Comparison of ENCODE assay signal across 8 mouse cellular contexts in the genomic region with DNA sequence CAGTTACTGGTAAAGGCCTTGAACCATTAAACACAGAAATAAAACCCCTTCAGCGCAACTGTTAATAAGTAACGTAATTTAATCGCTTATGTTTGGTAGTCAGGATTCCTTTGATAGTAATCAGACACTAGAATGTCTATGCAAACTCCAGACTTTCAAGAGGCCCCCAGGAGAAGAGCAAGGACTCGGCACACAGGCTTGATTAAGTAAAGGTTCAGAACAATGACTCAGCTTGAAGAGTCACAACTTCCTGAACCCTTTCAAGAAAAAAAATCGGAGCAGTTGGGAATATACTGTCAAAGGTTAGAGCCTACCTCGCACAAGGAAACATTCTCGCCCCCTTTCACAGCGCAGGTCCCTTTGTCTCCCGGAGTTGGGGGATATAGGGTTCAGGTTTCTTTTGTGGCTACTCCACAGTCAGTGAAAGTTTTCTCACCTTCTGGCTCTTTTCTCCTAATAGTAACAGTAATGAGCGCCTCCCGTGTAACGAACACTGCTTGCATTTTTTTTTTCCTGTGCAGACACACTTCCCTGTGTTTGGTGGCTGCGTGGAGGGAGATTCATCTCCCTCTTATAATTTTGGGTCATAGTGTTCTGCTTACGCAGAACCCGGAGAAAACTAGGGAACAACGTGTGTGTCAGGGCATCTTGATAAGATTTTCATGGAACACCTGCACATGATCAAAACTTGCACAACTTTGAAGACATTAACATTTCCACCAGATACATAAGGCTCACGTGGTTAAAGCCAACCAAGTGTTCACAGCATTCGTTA. TPM values are rescaled to one million over a fixed set of nuclear protein-coding genes. Genes with fewer than 3 reads are reported as not detected.
A peak's percentile ranks its signal among the peaks of the same experiment; 100 is the strongest.
DNase-seq lines count a peak whose midpoint lies in the region; ATAC-seq and TF ChIP-seq lines count a peak whose summit lies in the region.

No protein-coding gene starts in this region.

- H3K27ac ChIP-seq in cerebellum, adult 2 months (ENCODE audit: insufficient read depth, low read length) = no peak overlapping the region
- H3K27ac ChIP-seq in embryonic facial prominence, embryonic 12.5 days = no peak overlapping the region
- H3K27ac ChIP-seq in intestine, embryonic 16.5 days (ENCODE audit: low read length) = peak overlapping the region; percentile 43; the same call in 1 of the 2 replicates
- H3K27ac ChIP-seq in neural tube, embryonic 14.5 days (ENCODE audit: low read depth, low read length) = no peak overlapping the region

- H3K4me2 ChIP-seq in embryonic facial prominence, embryonic 12.5 days (replicated peaks) = peak overlapping the region; percentile 93
- peak overlapping the region; percentile 88 for H3K4me2 ChIP-seq in intestine, embryonic 16.5 days (ENCODE audit: low read depth, low read length)
- H3K4me2 ChIP-seq in neural tube, embryonic 14.5 days (ENCODE audit: low read depth, low read length) = peak overlapping the region; percentile 97

- no peak for TF ChIP-seq POLR2A in cerebellum, adult 2 months (IDR thresholded peaks at IDR 0.05; ENCODE audit: borderline replicate concordance, insufficient read depth, low read length)

- H3K9ac ChIP-seq in embryonic facial prominence, embryonic 12.5 days = peak overlapping the region; percentile 86; the same call in 1 of the 2 replicates
- H3K9ac ChIP-seq in intestine, embryonic 16.5 days (ENCODE audit: low read depth, low read length) = peak overlapping the region; percentile 87
- H3K9ac ChIP-seq in neural tube, embryonic 14.5 days (replicated peaks; ENCODE audit: low read depth, low read length) = no peak overlapping the region

- 53% methylated on average over 18 of the region's 18 CpGs for WGBS in cerebellum, adult 2 months
- 20% methylated on average over 18 of the region's 18 CpGs for WGBS in embryonic facial prominence, embryonic 12.5 days
- 17% methylated on average over 18 of the region's 18 CpGs for WGBS in intestine, embryonic 16.5 days
- WGBS in neural tube, embryonic 14.5 days = 36% methylated on average over 18 of the region's 18 CpGs

- intact Hi-C loops in left cerebral cortex, postnatal 36 days (cut with DNase I) = loop anchor here (5.0 kb wide), 1 partner anchor 56 kb away; a partner anchor contains a TSS

- no peaks in the 10 kb centered on the region for H3K27me3 ChIP-seq in cerebellum, adult 2 months (ENCODE audit: control insufficient read depth, insufficient read depth, low read length)
- H3K27me3 ChIP-seq in embryonic facial prominence, embryonic 12.5 days = no peaks in the 10 kb centered on the region
- no peaks in the 10 kb centered on the region for H3K27me3 ChIP-seq in intestine, embryonic 16.5 days (replicated peaks; ENCODE audit: control insufficient read depth, insufficient read depth, low read length)
- H3K27me3 ChIP-seq in neural tube, embryonic 14.5 days (ENCODE audit: control insufficient read depth, insufficient read depth, low read length) = no peaks in the 10 kb centered on the region

- no peak for ATAC-seq in cerebellum, adult (ENCODE audit: insufficient number of reproducible peaks, low FRiP score, low TSS enrichment)
- no peak for ATAC-seq in embryonic facial prominence, embryonic 12.5 days (ENCODE audit: insufficient number of reproducible peaks, insufficient read depth, low FRiP score, low TSS enrichment)
- ATAC-seq in intestine, embryonic 16.5 days = peak; percentile 34
- ATAC-seq in neural tube, embryonic 14.5 days (ENCODE audit: low read depth) = 0 out of 2 replicates have a peak, but pooled peaks have one; percentile 1

- H3K9me3 ChIP-seq in embryonic facial prominence, embryonic 12.5 days = no peaks in the 10 kb centered on the region
- H3K9me3 ChIP-seq in intestine, embryonic 16.5 days (ENCODE audit: control insufficient read depth, low read length) = no peaks in the 10 kb centered on the region
- no peaks in the 10 kb centered on the region for H3K9me3 ChIP-seq in neural tube, embryonic 14.5 days (ENCODE audit: control insufficient read depth, low read length)

- no peak for TF ChIP-seq CTCF in cerebellum, adult 2 months (IDR thresholded peaks at IDR 0.05; ENCODE audit: borderline replicate concordance, insufficient read depth, low read depth, low read length)

- peak overlapping the region; percentile 57 for H3K4me3 ChIP-seq in cerebellum, adult 2 months (replicated peaks; ENCODE audit: insufficient read depth, low read depth, low read length)
- H3K4me3 ChIP-seq in embryonic facial prominence, embryonic 12.5 days = peak overlapping the region; percentile 73
- peak overlapping the region; percentile 86 for H3K4me3 ChIP-seq in intestine, embryonic 16.5 days (ENCODE audit: low read length)
- peak overlapping the region; percentile 63; the same call in 1 of the 2 replicates for H3K4me3 ChIP-seq in neural tube, embryonic 14.5 days (ENCODE audit: low read depth, low read length)

- peaks cover 4% of the 10 kb centered on the region; the same call in 1 of the 2 replicates for H3K36me3 ChIP-seq in embryonic facial prominence, embryonic 12.5 days
- no peaks in the 10 kb centered on the region for H3K36me3 ChIP-seq in intestine, embryonic 16.5 days (ENCODE audit: control insufficient read depth, insufficient read depth, low read length)
- no peaks in the 10 kb centered on the region for H3K36me3 ChIP-seq in neural tube, embryonic 14.5 days (ENCODE audit: control insufficient read depth, insufficient read depth, low read length)

- H3K4me1 ChIP-seq in cerebellum, adult 2 months (ENCODE audit: control insufficient read depth, insufficient read depth, low read length) = no peaks in the 10 kb centered on the region; the same call in 1 of the 2 replicates
- H3K4me1 ChIP-seq in embryonic facial prominence, embryonic 12.5 days = peaks cover 17% of the 10 kb centered on the region; the same call in 1 of the 2 replicates
- peaks cover 9% of the 10 kb centered on the region; the same call in 1 of the 2 replicates for H3K4me1 ChIP-seq in intestine, embryonic 16.5 days (ENCODE audit: control insufficient read depth, insufficient read depth, low read length)
- no peaks in the 10 kb centered on the region for H3K4me1 ChIP-seq in neural tube, embryonic 14.5 days (ENCODE audit: control insufficient read depth, insufficient read depth, low read length)

- DNase-seq in cerebellum, adult 2 months = no peak
- DNase-seq in 3T3-L1 (ENCODE audit: low read depth, low spot score) = peak; percentile 67
- DNase-seq in left cerebral cortex, postnatal 36 days (ENCODE audit: low spot score in 2 of 2) = no peak
- no peak for DNase-seq in frontal cortex, adult 2 months (ENCODE audit: extremely low spot score in 1 of 2, low spot score in 1 of 2)

RNA-seq across cellular contexts. Expression of a gene that starts 1.1 kb away (rescaled TPM):
- 18.6 and 18.7 TPM in 2 replicates for polyA plus RNA-seq in cerebellum, adult 2 months (2012; rRNA removed)
- polyA plus RNA-seq in embryonic facial prominence, embryonic 12.5 days (2016; fragmentation: Nextera tagmentation; extraction: Ambion mirVana) = 40.9 and 45.6 TPM in 2 replicates
- polyA plus RNA-seq in intestine, embryonic 16.5 days (2015; fragmentation: Nextera tagmentation; extraction: Ambion mirVana) = 44.6 and 56.6 TPM in 2 replicates
- polyA plus RNA-seq in neural tube, embryonic 14.5 days (2014; fragmentation: Nextera tagmentation; extraction: Ambion mirVana) = 20.0 and 22.1 TPM in 2 replicates
- 10 to 100 TPM; 11.7 to 12.2 TPM for total RNA-seq in left cerebral cortex, postnatal 36 days (2021)
- polyA plus RNA-seq in frontal cortex, adult 2 months (2012; rRNA removed) = 14.6 and 14.8 TPM in 2 replicates

RNA-seq across cellular contexts. Expression of a gene that starts 36.8 kb away (rescaled TPM):
- polyA plus RNA-seq in cerebellum, adult 2 months (2012; rRNA removed) = 22.0 and 25.1 TPM in 2 replicates
- polyA plus RNA-seq in embryonic facial prominence, embryonic 12.5 days (2016; fragmentation: Nextera tagmentation; extraction: Ambion mirVana) = 36.9 and 39.1 TPM in 2 replicates
- 16.3 and 16.9 TPM in 2 replicates for polyA plus RNA-seq in intestine, embryonic 16.5 days (2015; fragmentation: Nextera tagmentation; extraction: Ambion mirVana)
- 30.9 and 33.5 TPM in 2 replicates for polyA plus RNA-seq in neural tube, embryonic 14.5 days (2014; fragmentation: Nextera tagmentation; extraction: Ambion mirVana)
- 10 to 100 TPM; 27.4 to 32.1 TPM for total RNA-seq in left cerebral cortex, postnatal 36 days (2021)
- 20.3 and 20.9 TPM in 2 replicates for polyA plus RNA-seq in frontal cortex, adult 2 months (2012; rRNA removed)

RNA-seq across cellular contexts. Expression of a gene that starts 58.0 kb away (rescaled TPM):
- 21.2 and 21.9 TPM in 2 replicates for polyA plus RNA-seq in cerebellum, adult 2 months (2012; rRNA removed)
- 35.9 and 36.0 TPM in 2 replicates for polyA plus RNA-seq in embryonic facial prominence, embryonic 12.5 days (2016; fragmentation: Nextera tagmentation; extraction: Ambion mirVana)
- polyA plus RNA-seq in intestine, embryonic 16.5 days (2015; fragmentation: Nextera tagmentation; extraction: Ambion mirVana) = 12.2 TPM in 2 replicates
- polyA plus RNA-seq in neural tube, embryonic 14.5 days (2014; fragmentation: Nextera tagmentation; extraction: Ambion mirVana) = 64.5 and 68.9 TPM in 2 replicates
- total RNA-seq in left cerebral cortex, postnatal 36 days (2021) = 10 to 100 TPM; 51.2 to 62.0 TPM
- polyA plus RNA-seq in frontal cortex, adult 2 months (2012; rRNA removed) = 22.8 and 25.1 TPM in 2 replicates

Comparison
In these comparisons a context has a peak if more than half of its experiments do, and no peak if none do; other contexts are left out.
1. ATAC-seq: peak in intestine, embryonic 16.5 days (single experiment) and neural tube, embryonic 14.5 days (single experiment); none in cerebellum, adult (single experiment) and embryonic facial prominence, embryonic 12.5 days (single experiment).
2. Peak in every context shown above with its lines, with median percentiles within 50 percentile points of each other: H3K4me3 ChIP-seq and H3K4me2 ChIP-seq.